Mouse (Mus musculus): ENCODE measurements around the gene Pfkm. TPM values are rescaled to one million over a fixed set of nuclear protein-coding genes. Genes with fewer than 3 reads are reported as not detected.

The Pfkm gene
- total RNA-seq (2015; ENCODE audit: low replicate concordance) (4.3 and 8.8 TPM in 2 replicates), total RNA-seq (2017; ENCODE audit: low replicate concordance) (17.8 and 22.8 TPM in 2 replicates)

DNA sequence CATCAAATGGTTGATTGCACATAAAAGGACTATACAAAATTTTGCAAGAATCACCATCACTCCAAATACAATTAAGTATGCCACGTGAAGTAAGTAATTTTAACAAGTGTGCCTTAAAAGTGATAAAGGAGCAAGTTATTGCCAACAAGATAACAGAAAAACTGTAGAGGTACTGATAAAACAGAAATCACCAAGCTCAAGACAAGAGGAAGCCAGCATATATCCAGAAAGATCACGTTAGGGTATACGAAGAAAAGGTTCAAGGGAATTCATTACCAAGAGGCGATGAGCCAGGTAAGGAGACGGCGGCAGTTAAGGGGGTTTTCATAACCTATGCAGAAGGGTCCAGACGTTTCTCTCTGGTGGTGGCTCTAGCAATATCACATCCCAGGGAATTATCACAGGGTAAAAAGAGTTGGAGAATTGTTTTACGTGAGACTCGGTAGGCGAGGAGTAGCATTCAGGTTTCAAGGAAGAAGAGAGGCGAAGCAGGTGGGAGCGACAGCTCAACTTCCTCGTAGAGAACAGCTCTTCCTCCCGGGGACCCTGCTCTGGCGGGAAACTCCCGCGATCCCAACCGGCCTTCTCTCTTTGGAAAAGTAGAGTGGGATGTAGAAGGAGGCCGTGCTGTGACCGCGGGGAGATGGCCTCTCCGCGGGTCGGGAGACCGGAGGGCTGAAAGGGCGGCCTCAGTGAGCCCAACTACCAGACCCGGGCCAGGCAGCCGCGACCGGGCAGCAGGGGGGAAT is at the start of gene Pfkm:
Gene Pfkm, plus strand, starts transcription at position 218 of the 749 bp plus-strand sequence.
- peak; percentile 13 for ATAC-seq (replicated peaks; ENCODE audit: low FRiP score, poor library complexity, severe bottlenecking)

DNA sequence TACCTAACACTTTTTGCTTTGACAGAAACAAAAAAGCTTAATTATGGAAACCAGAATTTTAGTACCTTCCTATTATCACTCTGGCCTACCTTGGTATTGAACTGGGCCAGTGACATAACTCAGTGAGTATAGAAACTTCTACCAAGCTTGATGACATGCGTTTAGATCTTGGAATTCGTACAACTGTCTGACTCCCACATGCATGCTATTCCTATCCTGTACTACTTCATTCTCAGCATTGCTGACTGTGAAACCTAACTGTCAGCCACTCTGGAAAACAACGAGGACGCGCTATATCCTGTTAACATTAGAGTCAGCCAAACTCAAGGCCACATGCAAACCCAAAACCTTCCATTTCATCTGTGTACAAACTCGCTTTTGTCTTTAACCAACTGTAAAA is 48.4 kb upstream of the Pfkm start:
- ATAC-seq (replicated peaks; ENCODE audit: low FRiP score, poor library complexity, severe bottlenecking) = no peak

GRCm38 (mm10) chr15:98044387-98044786 is 48.0 kb upstream of the Pfkm start:
- ATAC-seq (replicated peaks; ENCODE audit: low FRiP score, poor library complexity, severe bottlenecking) = no peak

GRCm38 (mm10) chr15:98048918-98049700 is 43.3 kb upstream of the Pfkm start:
- ATAC-seq (replicated peaks; ENCODE audit: low FRiP score, poor library complexity, severe bottlenecking) = no peak

GRCm38 (mm10) chr15:98051685-98052084 is 40.7 kb upstream of the Pfkm start:
- ATAC-seq (replicated peaks; ENCODE audit: low FRiP score, poor library complexity, severe bottlenecking) = no peak

- ATAC-seq (replicated peaks; ENCODE audit: low FRiP score, poor library complexity, severe bottlenecking) = no peak
Observed at GRCm38 (mm10) chr15:98055246-98055645, 37.1 kb upstream of the Pfkm start.

DNA sequence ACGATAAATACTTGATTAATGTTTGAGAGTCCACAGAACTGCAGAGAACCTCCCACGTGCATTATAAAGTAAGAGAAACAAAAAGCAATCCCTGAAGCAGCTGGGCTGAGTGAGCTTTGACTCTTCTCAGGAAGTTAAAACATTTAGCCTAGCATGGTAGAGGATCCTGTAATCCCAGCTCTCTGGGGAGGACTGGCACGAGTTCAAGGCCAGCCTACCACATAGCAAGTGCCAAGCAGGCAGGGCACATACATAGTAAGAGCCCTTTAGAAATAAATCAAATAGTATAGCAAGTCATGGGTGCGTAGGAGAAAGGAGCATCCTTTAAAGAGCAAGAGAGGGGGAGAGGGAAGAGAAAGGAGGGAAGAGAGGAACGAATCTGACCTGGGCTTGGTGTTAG is 26.5 kb upstream of the Pfkm start:
- ATAC-seq (replicated peaks; ENCODE audit: low FRiP score, poor library complexity, severe bottlenecking) = no peak

DNA sequence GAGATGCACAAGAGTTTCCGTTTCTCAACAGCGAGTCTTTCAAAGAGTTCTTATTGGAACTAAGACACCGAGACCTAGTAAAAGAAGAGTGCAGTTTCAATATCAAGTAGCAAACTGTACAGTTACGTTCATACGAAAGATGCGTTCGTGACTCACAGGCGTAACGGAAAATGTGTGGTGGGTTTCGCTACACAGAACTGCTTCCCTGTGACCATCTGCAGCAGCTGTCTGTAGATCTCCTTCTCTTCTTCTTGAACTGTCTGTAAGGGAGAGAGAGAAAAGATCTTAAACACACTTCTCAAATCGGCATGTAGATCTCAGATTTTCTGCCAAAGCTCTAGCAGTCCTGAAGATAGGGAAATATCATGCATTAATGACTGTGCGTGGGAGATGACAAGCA is 25.8 kb upstream of the Pfkm start:
- no peak for ATAC-seq (replicated peaks; ENCODE audit: low FRiP score, poor library complexity, severe bottlenecking)

GRCm38 (mm10) chr15:98067492-98067891 is 24.9 kb upstream of the Pfkm start:
- no peak for ATAC-seq (replicated peaks; ENCODE audit: low FRiP score, poor library complexity, severe bottlenecking)

DNA sequence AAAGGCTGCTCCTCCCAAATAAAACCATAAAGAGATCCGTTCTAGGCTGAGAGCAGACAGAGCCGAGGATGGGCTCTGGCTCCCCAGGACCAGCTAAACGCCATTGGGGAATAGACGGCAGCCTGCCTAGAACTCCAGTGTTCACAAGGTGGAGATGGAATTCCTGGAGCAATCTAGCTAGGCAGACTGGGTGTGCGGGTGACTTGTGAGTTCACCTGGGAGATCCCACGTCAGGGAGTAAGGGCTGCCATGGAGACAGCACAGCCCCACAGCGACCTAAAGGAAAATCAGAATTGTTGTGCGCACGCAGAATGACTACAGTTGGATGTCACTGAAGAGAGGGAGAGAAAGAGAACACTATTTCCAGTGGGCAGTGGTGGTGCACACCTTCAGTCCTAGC is 23.9 kb upstream of the Pfkm start:
- no peak for ATAC-seq (replicated peaks; ENCODE audit: low FRiP score, poor library complexity, severe bottlenecking)

- no peak for ATAC-seq (replicated peaks; ENCODE audit: low FRiP score, poor library complexity, severe bottlenecking)
Observed at GRCm38 (mm10) chr15:98069566-98070245, 22.7 kb upstream of the Pfkm start.

GRCm38 (mm10) chr15:98070376-98070775 is 22.0 kb upstream of the Pfkm start:
- peak; percentile 41; the same call in 1 of the 2 replicates for ATAC-seq (replicated peaks; ENCODE audit: low FRiP score, poor library complexity, severe bottlenecking)

DNA sequence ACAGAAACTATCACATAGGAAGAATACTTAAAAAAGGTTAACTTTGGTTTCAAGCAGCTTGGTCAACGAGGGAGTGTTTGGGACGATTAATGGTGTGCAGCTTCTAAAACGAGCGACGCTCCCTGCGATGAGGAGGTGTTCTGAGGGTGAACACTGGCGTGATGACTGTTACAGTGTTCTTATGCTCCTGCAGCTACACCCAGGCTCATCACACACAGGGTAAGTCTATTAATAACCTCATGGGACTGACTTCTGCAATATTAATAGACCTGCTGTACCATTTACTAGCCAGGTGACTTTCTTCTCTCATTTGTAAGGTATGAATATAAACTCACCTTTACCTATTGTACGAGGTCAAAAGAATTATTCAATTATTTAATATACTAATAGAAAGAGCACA is 17.9 kb upstream of the Pfkm start:
- no peak for ATAC-seq (replicated peaks; ENCODE audit: low FRiP score, poor library complexity, severe bottlenecking)

DNA sequence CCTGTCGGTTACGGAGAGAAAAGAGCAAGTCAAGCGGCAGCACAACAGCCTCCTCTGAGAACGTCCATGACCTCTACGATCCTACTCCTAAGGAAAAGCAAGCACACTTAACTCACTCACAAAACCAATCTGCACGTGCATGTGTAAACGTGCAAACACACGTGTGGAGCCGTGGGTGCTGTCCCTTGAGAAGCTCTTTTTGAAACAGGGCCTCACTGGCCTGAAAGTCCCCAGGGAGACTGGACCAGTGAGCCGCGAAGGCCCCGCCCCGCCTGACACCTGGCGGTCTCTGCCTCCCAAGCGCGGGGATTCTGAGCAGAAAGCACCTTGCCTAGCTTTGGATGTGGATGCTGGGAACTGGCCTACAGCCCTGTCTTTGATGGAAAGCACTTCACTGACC is 17.4 kb upstream of the Pfkm start:
- no peak for ATAC-seq (replicated peaks; ENCODE audit: low FRiP score, poor library complexity, severe bottlenecking)

- ATAC-seq (replicated peaks; ENCODE audit: low FRiP score, poor library complexity, severe bottlenecking) = no peak
Observed at GRCm38 (mm10) chr15:98076901-98077300, 15.5 kb upstream of the Pfkm start.

- no peak for ATAC-seq (replicated peaks; ENCODE audit: low FRiP score, poor library complexity, severe bottlenecking)
Observed at GRCm38 (mm10) chr15:98088889-98089288, 3.5 kb upstream of the Pfkm start.

DNA sequence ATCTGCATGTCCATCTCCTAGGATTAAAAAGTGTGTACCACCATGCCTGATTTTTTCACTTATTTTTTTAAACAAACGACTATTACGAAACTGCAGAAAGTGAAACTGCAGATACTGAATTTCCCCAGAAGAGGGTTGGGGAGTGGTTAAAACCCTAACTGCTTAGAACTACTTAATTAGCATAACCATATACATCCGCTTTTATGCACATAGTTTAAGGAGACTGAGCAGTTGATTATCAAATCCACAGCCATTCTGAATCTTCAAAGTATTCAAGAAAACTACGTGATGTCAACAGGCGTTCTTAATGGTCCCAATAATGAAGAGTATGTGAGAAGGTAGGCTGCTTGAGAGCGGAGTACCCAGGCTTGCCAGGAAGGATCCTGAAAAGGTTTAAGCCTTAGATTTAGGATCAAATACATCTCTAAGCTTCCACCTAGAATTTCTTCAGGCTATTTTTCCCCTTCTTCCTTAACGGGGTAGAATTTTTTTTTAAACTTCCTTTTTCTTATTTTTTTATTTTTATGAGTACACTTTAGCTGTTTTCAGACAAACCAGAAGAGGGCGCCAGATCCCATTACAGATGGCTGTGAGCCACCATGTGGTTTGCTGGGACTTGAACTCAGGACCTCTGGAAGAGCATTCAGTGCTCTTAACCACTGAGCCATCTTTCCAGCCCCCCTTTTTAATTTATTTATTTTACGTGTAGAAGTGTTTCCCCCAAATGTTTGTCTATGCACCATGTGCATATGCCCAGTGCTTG is 2.8 kb upstream of the Pfkm start:
- ATAC-seq (replicated peaks; ENCODE audit: low FRiP score, poor library complexity, severe bottlenecking) = no peak

- ATAC-seq (replicated peaks; ENCODE audit: low FRiP score, poor library complexity, severe bottlenecking) = no peak
Observed at GRCm38 (mm10) chr15:98091841-98092240, 548 bp upstream of the Pfkm start.

DNA sequence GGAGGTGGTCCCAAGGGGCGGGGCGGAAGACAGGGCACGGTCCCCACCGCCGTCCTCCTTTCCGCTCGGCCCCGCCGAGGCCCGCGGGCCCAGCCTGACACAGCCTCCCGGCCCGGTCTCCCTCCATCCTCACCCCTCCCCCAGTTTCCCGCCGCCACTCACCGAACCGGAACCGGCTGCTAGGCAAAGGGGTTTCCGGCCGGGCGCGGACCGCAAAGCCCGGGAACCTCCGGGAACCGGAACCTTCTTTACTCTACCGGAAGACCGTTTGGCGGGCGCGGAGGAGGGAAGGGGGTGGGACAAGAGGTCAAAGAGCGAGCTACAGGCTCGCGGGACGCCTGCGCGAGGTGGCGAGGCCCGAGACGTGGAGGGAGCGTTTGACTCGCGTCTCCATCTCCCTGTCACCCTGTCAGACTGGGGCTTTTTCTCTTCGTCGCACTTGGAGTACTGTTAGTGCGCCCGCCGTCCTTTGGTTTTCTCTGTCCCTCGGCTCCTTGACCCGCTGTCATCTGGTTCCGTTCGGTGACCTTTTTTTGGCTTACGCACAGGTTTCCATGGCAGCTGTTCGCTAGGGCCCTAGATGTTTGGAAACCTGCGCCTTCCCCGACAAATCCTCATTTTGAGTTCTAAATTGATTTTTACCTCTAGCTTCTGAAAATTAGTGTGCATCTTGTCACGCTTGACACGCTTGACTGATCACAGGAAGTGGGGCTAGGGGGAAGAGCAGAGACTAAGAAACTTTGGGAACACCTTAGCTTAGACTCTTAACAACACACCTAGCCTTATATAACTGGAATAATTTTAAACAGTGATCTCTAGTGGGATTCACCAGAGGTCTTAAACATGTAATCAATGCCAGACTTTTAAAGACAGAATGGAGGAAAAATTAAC is 977 bp downstream of the Pfkm start, which contains the start of gene Senp1:
Gene Senp1, minus strand, starts transcription at position 624 of the 891 bp plus-strand sequence.
- ATAC-seq (replicated peaks; ENCODE audit: low FRiP score, poor library complexity, severe bottlenecking) = peak; percentile 91

All from erythroid progenitor cell, adult 5-6 weeks (primary cell).